Mouse (Mus musculus) liver, embryonic 11.5 days (tissue): Measurements from ENCODE around the gene Recql. TPM values are rescaled to one million over a fixed set of nuclear protein-coding genes. Genes with fewer than 3 reads are reported as not detected.

Experiments used
- ATAC-seq: fragments of 200-750 bp; cut with Nextera tagmentation; replicated peaks from 2 replicates; pipeline ENCODE4 v1.8.0; 2017; ENCODE audit warnings: moderate number of reproducible peaks, mild to moderate bottlenecking, moderate TSS enrichment, moderate library complexity; ENCODE audit not compliant: low FRiP score
- DNase-seq: peaks from one replicate; pipeline ENCODE4 v3.0.0-alpha.2; 2017; ENCODE audit warnings: low spot score
- H3K27ac ChIP-seq: fragments of 300-500 bp; sonication (generic); 2 replicates; pipeline ENCODE4 v1.5.1; 2014; ENCODE audit warnings: mild to moderate bottlenecking, low read depth, low read length, control low read depth
- H3K27me3 ChIP-seq: fragments of 300-500 bp; sonication (generic); replicated peaks from 2 replicates; pipeline ENCODE4 v1.6.1; 2014; ENCODE audit warnings: low read length, mixed read lengths; ENCODE audit not compliant: control insufficient read depth, insufficient read depth
- H3K36me3 ChIP-seq: fragments of 300-500 bp; sonication (generic); 2 replicates; pipeline ENCODE4 v1.6.1; 2014; ENCODE audit warnings: mild to moderate bottlenecking, low read length, moderate library complexity, mixed read lengths; ENCODE audit not compliant: control insufficient read depth, insufficient read depth
- H3K4me1 ChIP-seq: fragments of 300-500 bp; sonication (generic); replicated peaks from 2 replicates; pipeline ENCODE4 v1.6.1; 2014; ENCODE audit warnings: low read length, mixed read lengths; ENCODE audit not compliant: control insufficient read depth, insufficient read depth
- H3K4me2 ChIP-seq: fragments of 300-500 bp; sonication (generic); 2 replicates; pipeline ENCODE4 v1.6.1; 2014; ENCODE audit warnings: mild to moderate bottlenecking, control low read depth, moderate library complexity
- H3K4me3 ChIP-seq: fragments of 300-500 bp; sonication (generic); 2 replicates; pipeline ENCODE4 v1.5.1; 2014; ENCODE audit warnings: low read depth, low read length, control low read depth
- H3K9ac ChIP-seq: fragments of 300-500 bp; sonication (generic); 2 replicates; pipeline ENCODE4 v1.6.1; 2014; ENCODE audit warnings: low read depth, low read length, control low read depth
- H3K9me3 ChIP-seq: fragments of 300-500 bp; sonication (generic); 2 replicates; pipeline ENCODE4 v1.6.1; 2016; ENCODE audit warnings: low read length, inconsistent platforms, mixed read lengths; ENCODE audit not compliant: control insufficient read depth
- whole genome bisulfite sequencing: fragments of 180-500 bp; shearing (Covaris S2); extraction: QIAGEN DNeasy Blood & Tissue Kit; methylation state at CpG from one replicate; pipeline ENCODE4 v1.1.7; 2014; 5-methylcytosine and 5-hydroxymethylcytosine counted together
- polyA plus RNA-seq: library from polyadenylated mRNA; unstranded; fragments of >200 nt; fragmentation: Nextera tagmentation; extraction: Ambion mirVana; gene quantifications from 2 replicates; pipeline ENCODE4 v1.2.1, GENCODE M21; 2014

The Recql gene
- polyA plus RNA-seq, 1 experiment from 2014 or later: 33.5 TPM

DNA sequence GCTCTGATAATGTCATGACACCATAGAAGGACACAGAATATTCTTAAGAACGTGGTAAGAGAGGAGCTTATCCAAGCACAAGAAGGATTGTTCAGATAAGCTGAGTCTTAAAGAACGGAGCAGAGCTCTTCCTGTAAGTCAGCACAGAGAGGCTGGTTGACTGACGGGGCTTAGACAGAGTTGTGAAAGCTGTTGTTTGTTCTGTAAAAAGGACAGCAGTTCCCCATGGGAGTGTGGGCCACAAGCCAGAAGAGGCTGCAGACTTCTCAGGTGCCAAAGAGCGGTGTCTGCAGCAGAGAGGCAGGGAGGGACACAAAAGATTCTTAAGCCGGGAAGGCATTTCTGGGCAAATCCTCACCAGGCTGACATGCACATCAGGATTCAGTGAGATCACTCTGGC lies 7.8 kb upstream of the Recql start:
- Histone ChIP-seq H3K4me2 (no peak overlapping the region), H3K9ac (no peak overlapping the region), H3K36me3 (peaks cover 24% of the 10 kb centered on the region), H3K9me3 (no peaks in the 10 kb centered on the region), H3K4me1 (0 out of 2 replicates have a peak, but pooled peaks cover 4% of the 10 kb centered on the region), H3K27ac (no peak overlapping the region), H3K4me3 (no peak overlapping the region), H3K27me3 (no peaks in the 10 kb centered on the region)
- 76% methylated on average over 5 of the region's 5 CpGs for WGBS
- DNase-seq (no peak), ATAC-seq (no peak)

DNA sequence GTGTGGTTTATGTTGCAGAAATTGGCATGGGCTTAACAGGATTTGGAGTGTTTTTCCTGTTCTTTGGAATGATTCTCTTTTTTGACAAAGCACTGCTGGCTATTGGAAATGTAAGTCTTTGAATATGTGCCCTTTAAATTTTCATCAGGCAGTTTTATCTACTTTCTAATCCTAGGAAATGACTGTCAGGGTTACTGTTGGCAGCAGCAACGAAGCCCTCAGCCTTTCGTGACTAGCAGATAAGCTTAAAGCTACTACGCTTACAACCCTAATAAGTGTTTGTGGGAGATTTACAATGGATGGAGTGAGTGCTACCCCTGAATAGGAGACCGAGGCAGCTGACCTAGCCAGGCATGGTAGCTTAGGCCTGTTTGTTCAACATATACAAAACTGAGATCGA lies 5.4 kb upstream of the Recql start:
- H3K9me3 ChIP-seq: no peaks in the 10 kb centered on the region
- DNase-seq (no peak), ATAC-seq (no peak)
- H3K27me3 ChIP-seq: no peaks in the 10 kb centered on the region
- WGBS: 67% methylated on average over 5 of the region's 5 CpGs
- no peak overlapping the region for H3K27ac ChIP-seq
- no peak overlapping the region for H3K9ac ChIP-seq
- peaks cover 24% of the 10 kb centered on the region for H3K36me3 ChIP-seq
- no peak overlapping the region for H3K4me3 ChIP-seq
- H3K4me2 ChIP-seq: no peak overlapping the region
- peaks cover 9% of the 10 kb centered on the region for H3K4me1 ChIP-seq

DNA sequence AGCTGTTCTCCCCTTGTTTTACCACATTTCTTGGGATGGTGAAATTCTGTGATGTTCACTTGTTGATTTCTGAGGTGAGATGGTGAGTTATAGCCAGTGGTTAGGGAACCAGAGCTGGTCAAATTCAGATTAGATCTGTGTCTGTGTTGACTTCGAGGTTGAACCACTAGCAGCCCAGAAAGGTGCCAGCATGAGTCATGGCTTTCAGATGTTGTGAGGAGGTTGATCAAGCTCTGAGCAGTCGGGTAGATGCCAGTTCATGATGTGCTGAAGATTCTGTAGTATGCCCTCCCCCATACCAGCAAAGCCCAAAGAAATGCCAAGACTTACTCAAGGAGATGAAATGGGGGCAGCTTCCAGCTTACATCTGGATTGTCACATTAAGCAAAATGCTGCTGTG lies 2.2 kb upstream of the Recql start:
- H3K4me3 ChIP-seq: no peak overlapping the region
- DNase-seq (no peak), ATAC-seq (no peak)
- 49% methylated on average over 2 of the region's 2 CpGs for WGBS
- H3K36me3 ChIP-seq: peaks cover 3% of the 10 kb centered on the region; the same call in 1 of the 2 replicates
- no peak overlapping the region; the same call in 1 of the 2 replicates for H3K4me2 ChIP-seq
- no peaks in the 10 kb centered on the region for H3K9me3 ChIP-seq
- H3K4me1 ChIP-seq: peaks cover 12% of the 10 kb centered on the region
- 0 out of 2 replicates have a peak overlapping the region, but pooled peaks have one; percentile 4 for H3K9ac ChIP-seq
- H3K27ac ChIP-seq: no peak overlapping the region
- no peaks in the 10 kb centered on the region for H3K27me3 ChIP-seq

DNA sequence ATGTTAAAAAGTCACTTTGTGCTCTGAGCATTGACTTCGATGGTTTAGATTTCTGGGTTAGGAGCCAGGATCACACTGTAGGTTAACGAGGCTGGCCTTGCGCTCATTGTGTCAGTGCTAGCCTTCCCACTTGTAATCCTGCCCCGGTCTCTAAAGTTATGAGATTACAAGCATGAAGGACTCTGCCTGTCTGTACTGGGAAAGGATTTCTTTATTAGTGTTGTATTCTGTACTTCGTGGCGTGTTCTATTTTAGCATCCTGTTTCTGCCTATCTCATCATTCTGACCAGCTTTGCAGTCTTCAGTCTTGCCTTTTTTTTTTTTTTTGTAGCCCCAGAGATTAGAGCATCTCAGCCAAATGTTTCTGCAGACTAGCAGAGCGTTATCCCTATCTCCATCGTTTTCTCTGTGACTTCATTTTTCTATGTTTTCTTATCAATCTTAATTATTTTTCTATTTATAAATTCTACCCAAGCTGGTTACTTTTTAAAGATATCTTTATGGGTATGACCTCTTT lies 926 bp upstream of the Recql start:
- Histone ChIP-seq H3K4me1 (peaks cover 12% of the 10 kb centered on the region), H3K4me3 (peak overlapping the region; percentile 97), H3K36me3 (no peaks in the 10 kb centered on the region), H3K9ac (peak overlapping the region; percentile 95), H3K4me2 (peak overlapping the region; percentile 87), H3K27me3 (no peaks in the 10 kb centered on the region), H3K9me3 (no peaks in the 10 kb centered on the region), H3K27ac (no peak overlapping the region; the same call in 1 of the 2 replicates)
- 12% methylated on average over 8 of the region's 8 CpGs for WGBS
- DNase-seq: no peak
- no peak for ATAC-seq

DNA sequence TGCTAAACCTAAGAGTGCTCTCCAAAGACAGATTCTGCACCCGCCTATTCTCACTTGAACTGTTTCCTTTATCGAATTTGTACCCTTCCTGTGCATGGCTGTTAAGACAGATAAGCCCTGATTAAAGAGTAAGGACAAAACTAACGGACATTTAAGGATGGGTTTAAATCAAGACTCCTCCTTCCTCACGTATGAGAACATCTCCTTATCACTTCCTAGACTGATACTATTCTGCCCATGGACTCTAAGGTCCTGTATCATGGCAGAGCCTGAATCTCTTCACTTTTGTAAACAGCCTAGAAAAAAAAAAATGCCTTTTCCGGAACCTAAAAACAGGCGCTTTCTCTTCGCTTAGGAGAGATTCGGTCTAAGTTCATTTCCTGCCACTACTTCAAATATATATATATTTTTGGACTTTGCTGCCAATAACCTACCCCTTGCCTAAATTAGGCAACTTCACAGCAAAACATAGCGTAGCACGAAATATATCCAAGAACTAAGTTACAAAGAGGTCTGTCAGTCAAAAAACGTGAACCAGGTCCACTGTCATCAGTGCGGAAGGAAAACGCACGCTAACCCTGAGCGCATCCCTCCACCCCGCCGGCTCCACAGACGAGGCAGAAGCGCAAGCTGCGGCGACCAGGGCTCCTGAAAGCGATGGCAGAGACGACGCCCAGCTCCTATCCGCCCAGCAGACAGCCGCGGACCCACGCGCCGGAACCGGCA lies 439 bp downstream of the Recql start:
- Histone ChIP-seq H3K4me2 (peak overlapping the region; percentile 73), H3K36me3 (no peaks in the 10 kb centered on the region), H3K27ac (peak overlapping the region; percentile 70), H3K27me3 (no peaks in the 10 kb centered on the region), H3K9ac (peak overlapping the region; percentile 73), H3K4me1 (peaks cover 8% of the 10 kb centered on the region), H3K4me3 (peak overlapping the region; percentile 97), H3K9me3 (no peaks in the 10 kb centered on the region)
- WGBS: 2% methylated on average over 31 of the region's 31 CpGs
- DNase-seq: no peak
- ATAC-seq: peak; percentile 70

DNA sequence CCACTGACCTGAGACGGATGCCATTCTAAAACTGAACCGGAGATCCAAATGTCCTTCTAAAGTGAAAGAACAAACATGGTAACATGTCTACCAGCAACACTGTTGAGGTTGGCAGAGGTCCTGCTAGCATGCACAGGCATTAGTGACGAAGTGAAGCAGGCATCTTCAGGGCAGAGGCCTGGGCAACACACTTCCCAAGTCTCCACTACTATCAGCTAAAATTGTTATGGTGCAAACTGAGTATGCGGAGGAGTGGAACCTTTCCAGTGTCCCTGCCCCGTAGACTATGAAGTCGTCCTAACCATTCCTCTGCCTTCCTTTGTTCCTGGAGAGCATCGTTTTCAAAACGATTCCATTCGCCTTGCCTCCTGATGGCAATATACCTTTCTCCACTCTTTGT lies 2.4 kb downstream of the Recql start:
- no peak for DNase-seq

DNA sequence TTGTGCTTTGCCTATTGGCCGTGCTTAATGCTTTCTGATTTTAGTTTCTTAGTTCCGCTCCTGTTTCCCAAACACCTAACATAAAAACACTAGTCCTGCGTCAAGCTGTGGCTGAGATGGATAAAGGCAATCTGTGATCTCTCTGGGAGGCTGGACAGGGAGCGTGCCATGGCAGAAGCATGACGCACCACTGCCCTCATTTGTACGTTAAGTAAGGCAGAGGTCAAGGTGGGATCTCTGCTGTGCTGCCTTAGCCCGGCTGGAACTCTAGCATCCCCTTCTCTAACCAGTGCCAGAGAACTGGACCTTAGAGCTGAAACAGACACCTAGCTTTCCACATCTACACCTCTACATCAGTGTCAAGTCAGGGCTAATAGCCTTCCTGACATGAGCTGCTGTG lies 5.3 kb downstream of the Recql start:
- no peak overlapping the region for H3K9ac ChIP-seq
- H3K36me3 ChIP-seq: peaks cover under 1% of the 10 kb centered on the region; the same call in 1 of the 2 replicates
- no peak overlapping the region for H3K4me3 ChIP-seq
- H3K27me3 ChIP-seq: no peaks in the 10 kb centered on the region
- DNase-seq (no peak), ATAC-seq (no peak)
- no peak overlapping the region for H3K4me2 ChIP-seq
- H3K9me3 ChIP-seq: no peaks in the 10 kb centered on the region
- no peak overlapping the region for H3K27ac ChIP-seq
- peaks cover 3% of the 10 kb centered on the region; the same call in 1 of the 2 replicates for H3K4me1 ChIP-seq
- 91% methylated on average over 7 of the region's 7 CpGs for WGBS

More for the DNA sequence above, 2.4 kb downstream of the Recql start:
- no peak for ATAC-seq
- no peak overlapping the region for H3K4me2 ChIP-seq
- 88% methylated on average over 9 of the region's 9 CpGs for WGBS
- no peak overlapping the region for H3K9ac ChIP-seq
- no peaks in the 10 kb centered on the region for H3K9me3 ChIP-seq
- H3K36me3 ChIP-seq: no peaks in the 10 kb centered on the region
- no peaks in the 10 kb centered on the region for H3K27me3 ChIP-seq
- H3K4me1 ChIP-seq: peaks cover 8% of the 10 kb centered on the region
- H3K4me3 ChIP-seq: no peak overlapping the region
- H3K27ac ChIP-seq: no peak overlapping the region

DNA sequence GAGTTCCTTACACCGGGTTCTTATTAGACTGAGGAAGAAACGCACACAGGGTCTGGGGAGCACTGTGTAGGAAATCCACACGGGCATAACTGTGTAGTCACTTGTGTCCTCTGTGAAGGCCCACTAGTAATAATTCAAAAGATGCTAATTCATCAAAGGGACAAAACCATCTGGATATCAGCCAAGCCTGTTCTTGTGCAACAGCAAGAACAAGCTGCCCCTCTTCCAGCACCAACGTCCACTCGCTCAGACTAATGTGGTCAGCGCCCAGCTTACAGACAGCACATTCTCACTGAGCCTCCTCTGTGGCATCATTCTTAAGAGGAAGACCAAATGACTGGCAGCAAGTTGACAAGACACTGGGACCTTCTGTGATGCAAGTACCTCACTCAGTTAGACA lies 6.9 kb downstream of the Recql start:
- Histone ChIP-seq H3K9ac (no peak overlapping the region), H3K4me3 (no peak overlapping the region), H3K4me2 (no peak overlapping the region), H3K27ac (no peak overlapping the region), H3K36me3 (peaks cover 10% of the 10 kb centered on the region; the same call in 1 of the 2 replicates), H3K27me3 (no peaks in the 10 kb centered on the region), H3K4me1 (no peaks in the 10 kb centered on the region), H3K9me3 (no peaks in the 10 kb centered on the region)
- WGBS: 92% methylated on average over 6 of the region's 6 CpGs
- DNase-seq (no peak), ATAC-seq (no peak)
